Mouse (Mus musculus) CH12.LX (cell line): ENCODE results near the gene Tbrg4. TPM values are rescaled to one million over a fixed set of nuclear protein-coding genes. Genes with fewer than 3 reads are reported as not detected.

ENCODE experiments used
- DNase-seq: peaks from one replicate; pipeline ENCODE4 v3.0.0-alpha.2; 2013; ENCODE audit errors: extremely low read depth
- H3K27ac ChIP-seq: 2 replicates; pipeline ENCODE4 v1.5.1; 2012; ENCODE audit warnings: low read depth, mild to moderate bottlenecking, control low read depth, moderate library complexity; ENCODE audit not compliant: insufficient read depth
- H3K27me3 ChIP-seq: replicated peaks from 2 replicates; pipeline ENCODE3; 2012; ENCODE audit warnings: inconsistent platforms
- H3K36me3 ChIP-seq, 2 experiments: replicated peaks in 1 of 2; 2 replicates each; pipeline versions ENCODE3 to v1.6.1; 2012; ENCODE audit warnings: inconsistent platforms in 1 of 2, low read length in 1 of 2, mild to moderate bottlenecking in 1 of 2, mixed read lengths in 1 of 2, moderate library complexity in 1 of 2; ENCODE audit not compliant: control insufficient read depth in 1 of 2, insufficient read depth in 1 of 2
- H3K4me1 ChIP-seq, 2 experiments: 2 replicates each; pipeline ENCODE4 v1.6.1; 2012; ENCODE audit warnings: inconsistent platforms in 1 of 2, moderate library complexity in 1 of 2; ENCODE audit not compliant: insufficient read depth in 2 of 2, control insufficient read depth in 1 of 2
- H3K4me2 ChIP-seq: 2 replicates; pipeline ENCODE4 v1.6.1; 2012; ENCODE audit warnings: low read depth, mild to moderate bottlenecking, control low read depth; ENCODE audit not compliant: poor library complexity, insufficient read depth, severe bottlenecking
- H3K4me3 ChIP-seq, 3 experiments: fragments of 150-350 bp in 1 of 3; sonication (generic) in 1 of 3; replicated peaks in 1 of 3; 2 replicates each; pipeline versions ENCODE3 to v1.5.1; 2011 to 2012; ENCODE audit warnings: low read depth in 2 of 3, low read length in 2 of 3, mild to moderate bottlenecking in 2 of 3, moderate library complexity in 2 of 3, control low read depth in 1 of 3, improper control_type of control experiment in 1 of 3, inconsistent platforms in 1 of 3, mixed read lengths in 1 of 3; ENCODE audit not compliant: poor library complexity in 1 of 3
- H3K79me2 ChIP-seq: replicated peaks from 2 replicates; pipeline ENCODE4 v1.6.1; 2012; ENCODE audit warnings: mild to moderate bottlenecking, moderate library complexity; ENCODE audit not compliant: control insufficient read depth, poor library complexity, insufficient read depth, severe bottlenecking; ENCODE audit errors: extremely low read depth
- H3K9ac ChIP-seq: 2 replicates; pipeline ENCODE4 v1.6.1; 2012; ENCODE audit warnings: low read depth, mild to moderate bottlenecking, control low read depth, moderate library complexity; ENCODE audit not compliant: insufficient read depth
- H3K9me3 ChIP-seq: replicated peaks from 2 replicates; pipeline ENCODE3; 2012; ENCODE audit warnings: low read length, inconsistent platforms, mixed read lengths
- BHLHE40 ChIP-seq: IDR thresholded peaks from 2 replicates; pipeline ENCODE4 v1.6.1; 2011; ENCODE audit warnings: mild to moderate bottlenecking, low read depth, low read length, improper control_type of control experiment
- CHD1 ChIP-seq: IDR thresholded peaks from 2 replicates; pipeline ENCODE4 v1.6.1; 2012; ENCODE audit warnings: low read depth, low read length, improper control_type of control experiment, inconsistent platforms
- CHD2 ChIP-seq: IDR thresholded peaks from 2 replicates; pipeline ENCODE4 v1.6.1; 2011; ENCODE audit warnings: low read length, improper control_type of control experiment
- CTCF ChIP-seq, 2 experiments: IDR thresholded peaks in 1 of 2; conservative IDR thresholded peaks in 1 of 2; 2 replicates each; pipeline ENCODE4 v1.5.1; 2011 to 2012; ENCODE audit warnings: low read depth in 2 of 2, low read length in 2 of 2, improper control_type of control experiment in 1 of 2, inconsistent platforms in 1 of 2, mild to moderate bottlenecking in 1 of 2, moderate library complexity in 1 of 2
- ELF1 ChIP-seq: IDR thresholded peaks from 2 replicates; pipeline ENCODE4 v1.6.1; 2014; ENCODE audit warnings: low read depth, mild to moderate bottlenecking, inconsistent platforms, low read length, improper control_type of control experiment
- EP300 ChIP-seq: IDR thresholded peaks from 2 replicates; pipeline ENCODE4 v1.6.1; 2011; ENCODE audit warnings: low read length, improper control_type of control experiment
- ETS1 ChIP-seq: conservative IDR thresholded peaks from 2 replicates; pipeline ENCODE4 v1.6.1; 2012; ENCODE audit warnings: low read depth, mild to moderate bottlenecking, inconsistent platforms, low read length, improper control_type of control experiment, moderate library complexity
- IRF4 ChIP-seq: IDR thresholded peaks from 2 replicates; pipeline ENCODE4 v1.6.1; 2014; ENCODE audit warnings: low read depth, mild to moderate bottlenecking, inconsistent platforms, low read length, improper control_type of control experiment
- JUN ChIP-seq: IDR thresholded peaks from 2 replicates; pipeline ENCODE4 v1.6.1; 2011; ENCODE audit warnings: low read depth, mild to moderate bottlenecking, low read length, improper control_type of control experiment, moderate library complexity; ENCODE audit not compliant: insufficient read depth
- JUND ChIP-seq: conservative IDR thresholded peaks from 2 replicates; pipeline ENCODE4 v1.6.1; 2011; ENCODE audit warnings: low read depth, low read length, improper control_type of control experiment
- MAZ ChIP-seq: IDR thresholded peaks from 2 replicates; pipeline ENCODE4 v1.6.1; 2012; ENCODE audit warnings: low read depth, mild to moderate bottlenecking, inconsistent platforms, low read length, improper control_type of control experiment, moderate library complexity
- MEF2A ChIP-seq: IDR thresholded peaks from 2 replicates; pipeline ENCODE4 v1.6.1; 2014; ENCODE audit warnings: low read depth, mild to moderate bottlenecking, inconsistent platforms, low read length, improper control_type of control experiment, borderline replicate concordance
- MXI1 ChIP-seq: IDR thresholded peaks from 2 replicates; pipeline ENCODE4 v1.6.1; 2011; ENCODE audit warnings: mild to moderate bottlenecking, low read depth, low read length, improper control_type of control experiment
- PAX5 ChIP-seq: IDR thresholded peaks from 2 replicates; pipeline ENCODE4 v1.6.1; 2012; ENCODE audit warnings: low read length, inconsistent platforms, mixed read lengths
- POLR2A ChIP-seq: IDR thresholded peaks from 2 replicates; pipeline ENCODE4 v1.6.1; 2011; ENCODE audit warnings: low read depth, mild to moderate bottlenecking, improper control_type of control experiment, low read length
- POLR2AphosphoS2 ChIP-seq: IDR thresholded peaks from 2 replicates; pipeline ENCODE4 v1.6.1; 2011; ENCODE audit warnings: low read depth, low read length, improper control_type of control experiment
- SMC3 ChIP-seq: IDR thresholded peaks from 2 replicates; pipeline ENCODE4 v1.6.1; 2011; ENCODE audit warnings: low read depth, low read length, improper control_type of control experiment
- UBTF ChIP-seq: IDR thresholded peaks from 2 replicates; pipeline ENCODE4 v1.6.1; 2012; ENCODE audit warnings: low read depth, mild to moderate bottlenecking, inconsistent platforms, low read length, improper control_type of control experiment, moderate library complexity
- ZKSCAN1 ChIP-seq: IDR thresholded peaks from 2 replicates; pipeline ENCODE4 v1.6.1; 2012; ENCODE audit warnings: low read depth, inconsistent platforms, low read length, improper control_type of control experiment, borderline replicate concordance
- ZMIZ1 ChIP-seq: IDR thresholded peaks from 2 replicates; pipeline ENCODE4 v1.6.1; 2012; ENCODE audit warnings: low read depth, mild to moderate bottlenecking, inconsistent platforms, low read length, improper control_type of control experiment
- dilution Hi-C: fragments of 300-500 bp; cut with MboI; formaldehyde crosslinking; loops from 2 replicates; pipeline ENCODE4 v1.14.3; 2020; ENCODE audit warnings: low sequenced_read_pairs; ENCODE audit not compliant: extremely low pct_unique_long_range_greater_than_20kb, extremely low pct_ligation_motif_present
- in situ Hi-C: fragments of 300-500 bp; cut with MboI; formaldehyde crosslinking; loops from 3 replicates; pipeline ENCODE4 v1.14.3; 2019; ENCODE audit warnings: low sequenced_read_pairs, low pct_ligation_motif_present, low pct_unique_long_range_greater_than_20kb, mixed read lengths
- polyA plus RNA-seq: library from polyadenylated mRNA; unstranded; fragments of >175 nt; gene quantifications from 2 replicates; pipeline ENCODE4 v1.2.1, GENCODE M21; 2012; ENCODE audit warnings: low read depth; ENCODE audit not compliant: insufficient read length
- total RNA-seq, 2 experiments: library from RNA; depleted of rRNA; stranded (reverse); fragments of 300-350 nt in 1 of 2; fragments of >200 nt in 1 of 2; gene quantifications; 2 replicates each; pipeline ENCODE4 v1.2.3; 2012 to 2014

Tbrg4 gene
- total and polyA plus RNA-seq, 3 experiments: 69.0 to 191 (median 93.1) TPM

DNA sequence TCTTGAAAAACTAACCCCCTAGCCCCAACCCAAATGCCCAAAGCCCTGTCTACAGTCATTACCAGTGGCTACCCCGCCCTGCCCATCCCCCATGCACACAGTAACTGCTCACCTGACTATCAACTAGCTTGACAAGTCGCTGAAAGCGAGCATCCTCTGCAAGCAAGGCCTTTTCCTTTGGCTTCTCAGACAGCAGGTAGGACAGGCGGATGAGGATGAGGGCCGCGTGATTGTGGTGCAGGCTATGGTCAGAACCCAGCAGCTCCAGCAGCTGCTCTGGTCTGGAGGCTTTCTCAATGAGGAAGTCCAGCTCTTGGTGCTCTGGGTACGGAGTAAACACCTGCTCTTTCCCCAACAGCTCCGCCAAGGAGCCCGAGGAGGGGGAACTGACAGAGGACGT is 2.2 kb downstream of the Tbrg4 start:
- H3K4me3 ChIP-seq: peak overlapping the region; percentile 60 to 86 (median 81)
- H3K27ac ChIP-seq: no peak overlapping the region
- dilution Hi-C loops: no loop called here

GRCm38 (mm10) chr11:6615250-6616205 is 10.3 kb downstream of the Tbrg4 start:
- Histone ChIP-seq H3K4me3 (no peak overlapping the region), H3K9me3 (no peaks in the 10 kb centered on the region), H3K79me2 (no peaks in the 10 kb centered on the region; the same call in 1 of the 2 replicates), H3K9ac (no peak overlapping the region), H3K4me2 (no peak overlapping the region), H3K4me1 (no peaks in the 10 kb centered on the region), H3K36me3 (peaks cover 82 to 95% of the 10 kb centered on the region in 2 experiments), H3K27ac (no peak overlapping the region), H3K27me3 (no peaks in the 10 kb centered on the region)
- in situ Hi-C loops (no loop called here), dilution Hi-C loops (no loop called here)
- TF ChIP-seq JUN: no peak
- TF ChIP-seq POLR2A: peak; percentile 38
- TF ChIP-seq ZMIZ1: no peak
- peak; percentile 97 for TF ChIP-seq POLR2AphosphoS2
- TF ChIP-seq MXI1: no peak
- no peak for TF ChIP-seq JUND
- DNase-seq: no peak

More for the DNA sequence above, 2.2 kb downstream of the Tbrg4 start:
- Histone ChIP-seq H3K36me3 (peaks cover 50 to 60% of the 10 kb centered on the region in 2 experiments), H3K9ac (peak overlapping the region; percentile 68), H3K9me3 (no peaks in the 10 kb centered on the region)
- TF ChIP-seq CHD2 (peak; percentile 69; the same call in 1 of the 2 replicates), ELF1 (peak; percentile 15; the same call in 1 of the 2 replicates), POLR2A (no peak; the same call in 1 of the 2 replicates), ETS1 (no peak), UBTF (0 out of 2 replicates have a peak, but pooled peaks have one; percentile 31), SMC3 (no peak), ZKSCAN1 (no peak), MXI1 (peak; percentile 62; the same call in 1 of the 2 replicates), CTCF (conservative IDR thresholded peaks at IDR 0.05 in 1 of 2, IDR thresholded peaks at IDR 0.05 in 1 of 2; ENCODE audit: low read depth in 2 of 2, low read length in 2 of 2) (no peak), EP300 (no peak), IRF4 (no peak), ZMIZ1 (no peak), POLR2AphosphoS2 (0 out of 2 replicates have a peak, but pooled peaks have one; percentile 56), BHLHE40 (peak; percentile 36; the same call in 1 of the 2 replicates), PAX5 (no peak), JUN (no peak), MAZ (no peak), JUND (no peak), MEF2A (0 out of 2 replicates have a peak, but pooled peaks have one; percentile 14), CHD1 (peak; percentile 23; the same call in 1 of the 2 replicates)
- TF ChIP-seq, all 38 proteins: peak for 8
- peaks cover 45% of the 10 kb centered on the region for H3K79me2 ChIP-seq
- no peak for DNase-seq
- H3K27me3 ChIP-seq: no peaks in the 10 kb centered on the region
- in situ Hi-C loops: no loop called here
- peaks cover 10 to 36% of the 10 kb centered on the region in 2 experiments for H3K4me1 ChIP-seq
- H3K4me2 ChIP-seq: peak overlapping the region; percentile 83
